Mouse (Mus musculus) spleen, embryonic (tissue): ENCODE measurements around the gene Il11ra1.
"Not testable (repeated sequence)": the region's sequence is repeated elsewhere in the genome, so short reads cannot be mapped to it uniquely, and the experiment has no call there.

ENCODE experiments used
- CTCF ChIA-PET: fragments of 350-600 bp; sonication (Branson Sonifier 250); formaldehyde crosslinking; loops from one replicate; lab custom pipeline; 2022; lab: Charles Lee

Il11ra1 gene

DNA sequence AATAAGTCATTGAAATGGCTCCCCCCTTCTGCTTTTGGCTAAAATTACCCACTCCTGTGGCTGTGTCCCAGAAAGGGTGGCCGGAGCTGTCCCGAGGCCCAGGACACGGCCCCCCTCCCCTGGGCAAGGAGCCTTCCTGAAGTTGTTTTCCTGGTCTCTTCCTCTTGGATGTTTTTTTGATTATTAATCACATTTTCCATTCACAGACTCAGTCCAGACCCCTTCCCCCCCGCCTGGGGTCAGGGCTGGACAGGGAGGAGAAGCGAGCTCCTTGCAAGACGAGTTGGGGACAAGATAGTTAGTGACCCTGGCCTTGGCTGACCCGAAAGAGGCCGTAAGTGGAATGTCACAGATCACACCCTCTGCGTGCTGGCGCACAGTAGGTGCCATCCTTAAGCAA lies at the start of gene Il11ra1:
Il11ra1 (plus strand) TSS at position 207 of the 400 bp plus-strand sequence.
- CTCF ChIA-PET: not testable (repeated sequence)

DNA sequence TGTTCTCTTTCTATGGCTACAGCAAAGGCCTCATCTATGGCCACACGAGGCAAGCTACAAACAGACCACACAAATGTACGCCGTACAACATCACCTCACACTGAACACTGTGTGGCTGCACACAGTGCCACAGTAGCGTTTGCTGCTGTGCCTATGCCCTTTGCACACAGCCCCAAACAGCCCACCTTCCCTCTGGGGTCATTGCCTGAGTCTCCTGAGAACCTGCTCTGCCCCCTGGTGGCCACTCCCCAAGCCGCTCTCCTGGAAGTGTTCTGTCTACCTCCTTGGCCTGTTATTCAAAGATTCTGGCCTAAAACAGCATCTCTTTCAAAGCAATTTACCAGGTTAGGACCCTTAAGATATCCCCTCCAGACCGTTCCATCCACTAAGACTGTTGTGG lies 46.5 kb upstream of the Il11ra1 start:
- CTCF ChIA-PET: interaction anchor here (0.6 kb wide), 1 partner anchor 16 kb away, joined by 3 read pairs; no protein-coding TSS in a partner anchor

DNA sequence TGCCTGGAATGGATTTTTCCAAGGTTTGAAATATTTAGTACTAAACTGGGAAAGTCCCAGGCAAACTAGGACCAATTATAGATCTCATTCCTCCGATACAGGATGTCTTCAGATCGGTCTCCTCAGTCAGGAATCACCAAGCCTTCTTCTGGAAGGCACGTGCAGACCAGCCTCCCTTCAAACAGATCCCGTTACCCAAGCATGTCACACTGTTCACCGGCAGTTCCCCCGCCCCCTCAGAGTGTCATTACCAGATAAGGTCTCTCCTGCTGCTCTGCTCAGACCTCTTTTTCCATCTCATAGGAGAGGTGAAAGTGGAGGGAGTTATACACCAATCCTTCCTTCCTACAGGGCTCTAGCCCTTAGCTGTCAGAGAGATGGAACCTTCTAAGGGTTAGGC lies 46.1 kb upstream of the Il11ra1 start:
- CTCF ChIA-PET: no interaction called here

DNA sequence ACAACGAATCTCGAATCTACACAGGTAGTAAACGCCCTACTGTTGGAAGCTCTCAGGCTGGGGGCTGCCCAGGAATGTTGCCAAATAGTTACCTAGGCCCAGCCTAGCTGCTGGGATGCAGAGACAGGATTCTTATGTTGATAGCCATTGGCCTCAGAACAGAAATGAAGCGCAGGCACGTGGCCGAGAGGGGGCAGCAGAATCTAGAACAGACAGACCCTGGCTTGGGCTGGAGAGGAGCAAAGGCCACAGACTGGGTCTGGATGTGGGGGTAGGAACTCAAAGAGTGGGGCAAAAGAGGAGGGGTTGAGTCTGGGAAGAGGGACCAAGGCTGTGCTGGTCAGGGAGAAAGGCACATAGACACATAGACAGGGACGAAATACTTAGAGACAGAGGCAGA lies 45.6 kb upstream of the Il11ra1 start:
- CTCF ChIA-PET: no interaction called here

GRCm38 (mm10) chr4:41655525-41655924 lies 44.3 kb upstream of the Il11ra1 start:
- CTCF ChIA-PET: no interaction called here

DNA sequence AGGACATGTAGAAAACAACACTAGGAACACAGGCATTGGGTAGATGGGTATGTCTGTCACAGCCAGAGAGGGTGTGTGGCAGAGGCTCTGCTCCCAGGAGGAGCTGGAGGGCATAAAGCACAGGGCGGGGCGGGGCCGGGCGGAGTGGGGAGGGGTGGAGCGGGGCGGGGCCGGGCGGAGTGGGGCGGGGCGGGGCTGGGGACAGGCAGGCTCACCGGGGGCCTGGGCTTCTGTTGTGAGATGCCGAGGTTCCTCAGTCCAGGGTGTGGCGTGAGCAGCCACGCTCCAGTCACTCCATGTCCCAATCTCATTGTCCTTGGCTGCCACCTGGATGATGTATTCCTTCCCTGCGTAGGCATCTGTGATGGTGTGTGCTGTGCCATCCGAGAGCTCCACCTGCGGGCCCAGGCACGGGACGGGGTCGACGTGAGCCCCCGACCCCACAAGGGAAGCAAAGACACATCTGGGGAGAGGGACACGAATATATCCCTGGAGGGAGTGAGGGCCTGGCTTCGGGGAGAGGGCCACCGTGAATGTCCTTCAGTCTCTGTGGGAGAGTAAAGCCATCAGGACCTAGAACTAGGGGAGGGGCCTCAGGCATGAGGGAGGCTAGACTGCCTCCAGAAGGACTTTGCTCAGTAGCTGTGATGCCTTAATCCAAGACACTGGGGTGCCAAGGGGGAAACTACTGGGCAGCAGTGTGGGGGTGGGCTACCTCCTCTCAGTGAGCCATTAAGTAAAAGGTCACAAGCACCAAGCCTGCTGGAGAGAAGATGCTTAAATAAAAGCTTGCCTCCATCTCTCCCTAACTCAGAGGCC lies 41.0 kb upstream of the Il11ra1 start:
- CTCF ChIA-PET: no interaction called here

DNA sequence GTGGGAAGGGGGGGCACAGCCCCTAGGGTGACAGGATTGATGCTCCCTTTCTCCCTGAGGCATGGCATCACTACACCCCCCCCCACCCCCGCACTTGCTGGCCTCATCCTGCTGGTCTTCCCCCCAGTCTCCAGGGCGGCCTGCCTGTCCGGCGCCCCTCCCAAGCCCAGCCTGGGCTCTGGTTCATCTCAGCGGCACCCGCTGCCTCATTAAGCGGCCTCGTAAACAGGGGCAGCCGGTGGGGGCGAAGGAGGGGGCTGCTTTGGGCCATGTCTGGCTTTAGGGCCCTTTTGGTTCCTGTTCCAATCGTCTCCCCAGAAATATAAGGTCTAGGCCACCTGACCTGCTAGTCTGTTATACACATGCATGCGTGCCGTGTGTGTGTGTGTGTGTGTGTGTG lies 40.2 kb upstream of the Il11ra1 start:
- CTCF ChIA-PET: no interaction called here

GRCm38 (mm10) chr4:41660851-41661430 lies 38.8 kb upstream of the Il11ra1 start:
- CTCF ChIA-PET: no interaction called here

GRCm38 (mm10) chr4:41662723-41663122 lies 37.1 kb upstream of the Il11ra1 start:
- CTCF ChIA-PET: no interaction called here

DNA sequence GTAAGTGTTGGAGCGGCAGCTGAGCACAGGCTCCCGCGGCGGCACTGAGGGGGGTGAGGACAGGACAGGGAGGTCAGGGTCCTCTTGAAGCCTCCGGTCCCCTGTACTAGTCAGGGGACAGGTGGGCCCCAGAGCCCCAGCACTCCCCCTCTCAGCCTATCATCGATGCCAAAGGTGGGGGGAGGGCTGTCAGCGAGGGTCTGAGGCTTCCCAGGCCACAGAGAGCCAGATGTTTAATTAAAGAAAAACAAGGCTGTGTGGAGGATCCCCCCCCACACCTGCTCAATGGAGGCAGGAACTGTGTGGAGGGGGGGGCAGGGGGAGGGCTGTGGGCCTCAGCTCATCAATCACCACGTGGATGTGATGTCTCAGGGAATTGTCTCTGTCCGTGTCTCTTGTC lies 36.2 kb upstream of the Il11ra1 start:
- CTCF ChIA-PET: no interaction called here

- CTCF ChIA-PET: no interaction called here
Measured at GRCm38 (mm10) chr4:41664533-41664932, 35.3 kb upstream of the Il11ra1 start.

- CTCF ChIA-PET: interaction anchor here (0.6 kb wide), 1 partner anchor 523 kb away, joined by 6 read pairs; no protein-coding TSS in a partner anchor
Measured at GRCm38 (mm10) chr4:41665009-41665675, 34.6 kb upstream of the Il11ra1 start.

GRCm38 (mm10) chr4:41666646-41667045 lies 33.1 kb upstream of the Il11ra1 start:
- CTCF ChIA-PET: no interaction called here

DNA sequence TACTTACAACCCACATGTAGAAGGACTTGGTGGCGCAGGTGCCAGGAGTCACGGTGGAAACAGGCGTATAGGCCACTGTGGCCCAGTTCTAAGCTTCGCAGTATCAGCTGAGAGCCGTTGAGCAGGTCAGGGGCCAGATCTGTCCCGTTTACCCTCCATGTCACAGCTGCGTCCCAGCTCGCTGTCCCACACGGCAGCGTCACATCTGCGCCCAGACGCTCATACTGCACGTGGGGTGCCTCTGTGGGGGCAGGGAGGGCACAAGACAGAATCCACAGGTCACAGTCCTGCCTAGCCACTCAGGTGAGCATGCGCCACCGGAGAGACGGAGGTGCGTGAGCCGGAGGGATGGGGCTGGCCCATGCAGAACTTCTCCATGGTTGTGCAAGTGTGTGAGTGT lies 29.0 kb upstream of the Il11ra1 start:
- CTCF ChIA-PET: no interaction called here

DNA sequence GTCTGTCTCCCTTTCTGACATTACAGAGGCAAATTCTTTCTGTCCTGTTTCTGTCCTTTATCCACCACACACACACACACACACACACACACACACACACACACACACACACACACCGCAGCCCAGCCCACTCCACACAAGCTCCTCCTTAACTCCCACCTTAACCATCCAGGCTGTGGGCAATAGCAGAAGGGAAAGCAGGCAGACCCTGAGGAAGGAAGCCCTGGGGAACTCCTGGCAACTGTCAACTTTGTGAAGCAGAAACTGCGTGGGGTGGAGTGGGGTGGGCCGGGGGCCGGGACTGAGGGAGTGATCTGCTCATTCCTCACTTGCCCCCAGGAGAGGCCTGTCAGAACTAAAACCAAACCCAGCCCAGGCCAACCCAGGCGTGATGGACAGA lies 28.3 kb upstream of the Il11ra1 start:
- CTCF ChIA-PET: no interaction called here

GRCm38 (mm10) chr4:41671963-41672480 lies 27.8 kb upstream of the Il11ra1 start:
- CTCF ChIA-PET: no interaction called here

DNA sequence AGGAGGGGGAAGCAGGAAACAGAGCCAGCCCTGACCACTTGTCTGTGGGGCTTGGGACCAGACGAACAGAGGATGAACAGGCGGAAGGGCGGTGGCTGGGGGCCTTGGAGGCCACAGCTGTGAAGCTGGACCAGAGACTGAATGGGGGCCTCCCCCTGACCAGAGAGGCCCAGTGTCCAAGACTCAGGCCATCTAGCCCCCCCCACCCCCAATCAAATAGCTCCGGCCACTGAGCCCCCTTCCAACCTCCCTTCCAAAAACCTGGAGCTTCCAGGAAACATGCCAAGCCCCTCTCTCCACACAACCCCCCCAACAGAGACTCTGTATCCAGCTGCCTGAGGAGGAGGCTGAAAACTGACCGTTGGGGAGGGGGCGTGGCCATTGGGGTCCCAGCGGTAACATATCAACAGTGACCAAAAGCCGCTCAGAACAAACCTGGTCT lies 27.2 kb upstream of the Il11ra1 start:
- CTCF ChIA-PET: no interaction called here

- CTCF ChIA-PET: no interaction called here
Measured at GRCm38 (mm10) chr4:41673186-41673585, 26.6 kb upstream of the Il11ra1 start.

- CTCF ChIA-PET: no interaction called here
Measured at GRCm38 (mm10) chr4:41676248-41677005, 23.4 kb upstream of the Il11ra1 start.

GRCm38 (mm10) chr4:41677006-41677629 lies 22.7 kb upstream of the Il11ra1 start:
- CTCF ChIA-PET: no interaction called here

DNA sequence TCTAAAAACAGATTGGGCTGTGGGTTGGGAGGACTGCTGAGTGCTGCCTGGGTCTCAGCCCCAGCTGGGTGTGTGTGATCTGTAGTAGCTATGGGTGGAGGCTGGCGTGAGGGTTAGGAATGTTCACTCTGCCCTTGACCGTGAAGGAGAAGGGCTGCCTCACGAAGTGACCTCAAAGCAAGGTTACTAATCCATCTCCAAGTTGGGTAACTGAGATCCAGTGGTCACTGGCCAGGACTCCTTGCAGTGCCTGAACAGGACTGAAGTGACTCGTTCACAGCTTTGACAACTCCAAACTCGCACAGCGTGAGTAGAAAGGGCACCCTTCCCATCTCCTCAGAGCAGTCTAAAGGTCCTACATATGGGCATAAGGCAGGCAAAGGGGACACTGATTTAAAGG lies 20.9 kb upstream of the Il11ra1 start:
- CTCF ChIA-PET: no interaction called here
